Mouse (Mus musculus): ENCODE measurements at regions not wholly inside any gene's neighbourhood (a gene's known extent, or its start where the extent isn't known, plus 50 kb on each side); places are given as distances from the start of the nearest gene placed in this dataset.

- DNase-seq (ENCODE audit: low spot score): no peak
These were observed 216.2 kb downstream of the Setd4 start for GRCm38 (mm10) chr16:93387578-93388116.

- no peak for DNase-seq (ENCODE audit: low spot score)
These were observed 219.8 kb downstream of the Setd4 start for GRCm38 (mm10) chr16:93384039-93384537.

DNA sequence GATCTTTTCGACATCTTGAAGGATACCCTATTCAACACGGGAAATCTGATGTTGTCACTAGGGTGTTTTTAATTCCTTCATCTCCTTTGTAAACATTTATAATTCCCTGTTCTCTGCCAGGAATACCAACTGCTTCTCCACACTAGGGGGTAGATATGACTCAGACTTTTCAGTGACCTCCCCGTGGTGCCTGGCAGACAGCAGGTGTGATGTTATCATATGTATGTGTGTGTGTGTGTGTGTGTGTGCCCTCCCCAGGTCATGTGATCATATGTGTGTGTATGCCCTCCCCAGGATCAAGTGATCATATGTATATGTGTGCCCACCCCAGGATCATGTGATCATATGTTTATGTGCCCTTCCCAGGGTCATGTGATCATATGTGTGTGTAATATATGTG, 220.9 kb downstream of the Setd4 start:
- no peak for DNase-seq (ENCODE audit: low spot score)

GRCm38 (mm10) chr16:93380717-93381671, 222.9 kb downstream of the Setd4 start:
- no peak for DNase-seq (ENCODE audit: low spot score)

DNA sequence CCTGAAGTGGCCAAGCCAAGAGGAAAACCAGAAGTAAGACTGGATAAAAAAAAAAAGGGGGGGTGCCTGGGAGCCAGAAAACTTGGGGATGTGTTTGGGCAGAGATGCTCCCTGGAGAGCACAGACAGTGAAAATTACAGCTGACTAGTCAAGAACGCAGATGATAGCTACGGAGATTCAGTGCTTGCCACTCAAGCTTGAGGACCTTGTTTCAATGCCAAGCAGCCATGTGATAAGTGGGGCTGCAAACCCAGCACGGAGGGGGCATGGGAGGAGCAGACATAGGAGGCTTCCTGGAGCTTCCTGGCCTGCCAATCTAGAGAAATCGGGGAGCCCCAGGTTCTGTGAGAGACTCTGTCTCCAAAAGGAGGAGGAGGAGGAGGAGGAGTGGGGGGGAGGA, 223.7 kb downstream of the Setd4 start:
- DNase-seq (ENCODE audit: low spot score): no peak

DNA sequence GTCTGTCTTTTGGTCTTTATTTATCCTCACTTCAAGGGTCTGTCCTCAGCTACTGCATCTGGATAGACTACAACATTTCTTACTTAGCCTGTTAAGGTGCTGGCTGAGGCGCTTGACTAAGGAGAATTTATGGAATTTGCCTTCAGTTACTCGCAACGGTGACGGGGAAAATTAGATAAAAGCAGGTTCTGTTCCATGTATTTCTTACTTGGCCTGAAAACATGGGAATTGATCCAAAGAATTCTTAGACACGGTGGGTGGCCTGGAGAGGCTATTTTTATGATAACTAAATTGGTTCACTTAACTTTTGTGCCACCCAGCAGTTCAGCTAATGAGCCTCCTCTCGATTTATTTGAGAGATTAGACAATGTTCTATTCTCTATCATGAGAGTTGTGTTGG, 224.3 kb downstream of the Setd4 start:
- no peak for DNase-seq (ENCODE audit: low spot score)

DNA sequence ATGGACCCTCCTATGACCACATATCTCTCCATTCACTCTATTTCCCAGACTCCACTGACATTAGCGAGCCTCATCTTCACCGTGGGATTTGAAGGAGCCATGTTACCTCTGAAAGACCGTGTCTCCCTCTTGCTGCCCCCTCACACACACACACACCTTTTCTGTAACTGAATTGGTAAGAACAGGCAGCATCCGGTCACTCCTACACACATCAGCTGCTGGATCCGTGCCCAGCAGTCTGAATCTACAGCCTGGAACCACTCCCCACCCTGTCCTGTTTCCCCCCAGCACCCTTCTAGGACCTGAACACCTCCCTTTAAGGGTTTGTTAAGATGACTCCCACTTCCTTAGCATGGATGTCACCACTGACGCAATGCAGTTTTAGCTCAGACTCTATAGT, 229.2 kb downstream of the Setd4 start:
- DNase-seq (ENCODE audit: low spot score): no peak

GRCm38 (mm10) chr16:93369766-93370146, 234.1 kb downstream of the Setd4 start:
- DNase-seq (ENCODE audit: low spot score): no peak

DNA sequence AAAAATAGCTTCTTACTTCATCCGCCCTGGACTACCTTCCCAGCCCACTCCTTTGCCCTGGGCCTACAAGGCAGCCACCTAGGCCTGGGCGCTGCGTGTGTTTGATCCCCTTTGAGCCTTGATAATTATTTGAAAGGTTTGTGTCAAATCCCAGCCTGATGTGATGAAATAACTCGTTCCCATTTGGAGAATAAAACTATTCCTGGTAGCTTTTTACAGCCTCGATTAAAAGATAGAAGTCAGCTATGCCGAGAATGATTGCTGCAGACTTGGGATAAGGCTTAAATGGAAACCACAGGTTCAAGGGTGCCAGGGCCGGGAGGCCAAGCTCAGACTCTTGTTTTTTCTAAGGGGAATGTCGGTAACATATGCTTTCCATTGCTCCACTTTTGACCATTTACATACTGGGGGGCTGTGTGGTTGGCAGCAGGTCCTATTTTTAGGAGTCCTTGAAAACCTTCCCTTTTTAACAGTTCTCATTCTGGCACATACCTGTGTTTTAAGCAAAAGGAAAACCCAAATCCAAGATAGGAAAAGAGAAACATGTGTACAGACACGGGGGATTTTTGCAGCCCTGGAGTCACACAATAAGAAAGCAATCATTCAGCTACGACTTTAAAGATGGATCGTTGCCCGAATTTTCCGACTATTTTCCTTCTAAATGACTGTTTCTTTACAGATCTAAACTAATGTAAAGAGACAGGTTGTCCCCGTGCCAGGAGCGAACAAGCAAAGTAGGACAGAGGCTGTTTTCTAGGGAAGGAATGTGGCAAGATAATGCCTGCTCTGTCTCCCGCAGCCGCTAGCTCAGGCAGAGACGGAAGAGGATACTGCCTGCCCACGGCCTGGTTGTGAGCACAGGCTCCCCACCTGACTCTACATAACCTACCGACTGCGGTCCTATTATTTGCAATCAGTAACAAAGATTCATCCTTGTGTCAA, 234.8 kb downstream of the Setd4 start:
- no peak for DNase-seq (ENCODE audit: low spot score)

DNA sequence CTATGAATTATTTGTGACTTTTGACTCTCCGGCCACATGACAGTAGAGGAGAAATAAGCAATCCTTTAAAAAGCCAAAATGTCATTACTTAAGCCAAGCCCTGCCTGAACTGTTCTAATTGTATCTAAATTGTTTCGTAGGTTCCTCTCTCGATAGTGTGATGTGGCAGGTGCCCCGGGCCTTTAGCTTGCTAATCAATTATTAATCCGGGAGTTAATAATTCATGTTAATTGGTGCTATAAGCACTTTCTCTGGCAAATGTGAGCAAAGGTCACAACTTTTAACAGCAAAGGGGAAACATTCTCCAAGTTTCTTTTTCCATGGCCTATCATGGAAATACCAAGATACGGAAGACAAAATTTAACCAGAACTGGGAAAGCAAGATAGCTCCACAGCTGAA, 235.9 kb downstream of the Setd4 start:
- no peak for DNase-seq (ENCODE audit: low spot score)

GRCm38 (mm10) chr16:93367246-93367805, 236.5 kb downstream of the Setd4 start:
- no peak for DNase-seq (ENCODE audit: low spot score)

GRCm38 (mm10) chr16:93366383-93366941, 237.4 kb downstream of the Setd4 start:
- DNase-seq (ENCODE audit: low spot score): no peak

DNA sequence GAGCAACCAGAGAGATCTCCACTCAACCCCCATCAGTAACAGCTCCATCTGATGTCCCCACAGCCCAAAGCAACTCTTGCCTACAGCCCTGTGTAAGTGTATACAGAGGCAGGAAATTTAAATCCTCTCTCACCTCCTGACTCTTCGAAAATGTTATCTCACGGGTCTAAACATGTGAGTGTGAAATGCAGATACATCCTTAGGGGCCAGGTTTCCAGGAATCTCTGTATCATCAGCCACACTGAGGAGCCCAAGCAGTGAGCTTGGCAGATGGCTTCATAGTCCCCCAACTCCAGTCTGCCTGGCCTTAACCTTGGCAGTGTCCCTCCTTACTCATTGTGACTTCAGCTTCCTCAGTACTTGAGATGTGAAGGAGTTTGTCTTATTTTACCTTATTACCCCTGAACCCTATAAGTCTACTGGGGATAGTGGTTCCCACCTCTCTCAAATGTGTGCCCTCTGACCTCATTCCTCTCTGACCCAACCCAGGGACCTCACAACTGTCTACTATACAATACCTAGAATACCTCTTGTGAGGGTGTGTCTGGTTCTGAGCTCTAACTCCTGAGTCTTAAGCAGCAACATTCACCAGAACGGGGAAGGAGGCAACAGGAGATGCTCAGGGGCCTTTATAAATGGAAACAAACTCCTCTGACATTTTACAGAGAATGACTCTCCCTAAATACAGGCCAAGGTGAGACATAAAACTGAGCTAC, 238.5 kb downstream of the Setd4 start:
- DNase-seq (ENCODE audit: low spot score): no peak

DNA sequence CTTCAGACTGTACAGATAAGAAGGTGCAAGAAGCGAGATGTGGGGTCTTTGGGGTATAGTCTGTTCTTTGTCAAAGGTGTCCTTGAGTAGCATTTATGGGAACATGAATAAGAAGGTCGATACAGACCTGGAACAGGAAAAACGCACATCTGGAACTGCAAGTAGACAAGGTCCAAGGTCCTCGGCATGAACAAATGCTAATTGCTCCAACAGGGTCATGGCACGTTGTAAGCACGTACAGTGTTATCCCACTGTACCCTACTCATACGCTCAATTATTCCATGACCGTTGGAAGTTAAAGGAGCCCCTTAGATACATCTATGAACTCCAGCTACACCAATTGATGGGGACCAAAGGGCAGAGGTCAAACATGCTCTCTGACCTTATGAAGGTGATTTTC, 244.1 kb downstream of the Setd4 start:
- no peak for DNase-seq (ENCODE audit: low spot score)

- no peak for DNase-seq (ENCODE audit: low spot score)
These were observed 245.2 kb downstream of the Setd4 start for GRCm38 (mm10) chr16:93358613-93359012.

GRCm38 (mm10) chr16:93358166-93358565, 245.7 kb downstream of the Setd4 start:
- DNase-seq (ENCODE audit: low spot score): no peak

DNA sequence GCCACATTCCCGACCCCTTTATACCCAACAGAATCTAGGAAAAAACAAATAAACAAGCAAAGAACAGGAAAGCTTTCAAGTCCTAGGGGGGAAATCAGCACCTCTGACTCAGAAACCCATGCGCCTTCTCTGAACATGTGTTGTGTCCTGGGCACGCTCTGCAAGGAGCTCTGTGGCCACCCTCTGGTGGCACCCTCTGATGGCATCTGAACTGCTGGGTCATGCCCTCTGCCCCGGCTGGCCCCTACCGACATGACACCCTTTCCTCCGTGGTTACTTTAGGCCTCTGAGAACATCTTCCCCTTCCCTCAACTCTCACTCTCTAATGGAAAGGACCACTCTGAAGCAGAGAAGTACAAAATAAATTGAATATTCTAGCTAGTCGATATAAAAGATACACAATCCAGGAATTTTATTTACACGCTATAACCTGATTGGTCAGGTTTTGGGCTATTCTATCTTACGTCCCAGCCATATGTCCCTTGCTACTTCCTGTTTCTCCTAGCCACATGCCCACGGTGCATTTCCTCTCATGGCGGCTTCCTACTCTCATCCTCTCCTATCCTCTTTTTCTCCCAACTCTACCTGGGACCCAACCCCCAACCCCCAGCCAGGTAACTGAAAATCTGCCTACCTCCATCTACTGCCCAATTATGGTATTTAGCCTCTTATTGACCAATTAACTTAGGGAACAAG, 248.5 kb downstream of the Setd4 start:
- no peak for DNase-seq (ENCODE audit: low spot score)

DNA sequence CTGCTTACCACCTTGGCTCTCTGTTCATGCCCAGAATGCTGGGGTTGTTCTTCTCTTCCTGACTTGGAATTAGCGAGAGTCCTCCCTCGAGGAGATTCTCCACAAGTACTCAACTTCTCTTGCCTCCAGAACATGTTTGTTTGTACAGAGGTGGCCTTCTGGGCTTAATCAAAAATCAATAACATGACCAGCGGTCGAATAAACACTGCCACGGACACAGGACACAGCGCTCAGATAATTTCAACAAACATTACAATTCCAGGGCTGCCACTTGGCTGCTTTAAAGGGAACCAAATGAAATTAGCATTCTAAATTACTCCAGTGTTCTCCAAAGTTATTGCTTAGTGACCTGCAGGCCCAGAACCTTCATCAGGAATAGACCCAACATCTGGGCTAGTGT, 249.9 kb downstream of the Setd4 start:
- DNase-seq (ENCODE audit: low spot score): no peak

DNA sequence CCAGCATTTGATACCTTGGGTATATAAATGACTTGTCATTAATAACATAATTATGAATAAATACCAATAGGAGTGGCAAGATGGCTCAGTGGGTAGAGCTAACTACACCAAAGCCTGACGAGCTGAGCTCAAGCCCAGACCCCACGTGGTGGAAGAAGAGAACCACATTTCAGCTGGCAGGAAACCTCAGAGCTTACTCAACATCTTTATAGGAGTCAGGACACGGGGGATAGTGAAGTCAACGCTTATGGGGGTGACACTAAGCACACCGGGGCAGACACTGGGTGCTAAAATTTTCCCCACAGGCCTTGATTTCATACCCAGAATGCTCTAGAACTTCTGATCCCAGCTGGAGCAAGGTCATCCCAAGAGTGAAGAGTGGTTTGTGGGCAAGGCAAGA, 259.3 kb downstream of the Setd4 start:
- peak; percentile 9 for DNase-seq (ENCODE audit: low spot score)

GRCm38 (mm10) chr16:93342701-93343100, 261.2 kb downstream of the Setd4 start:
- no peak for DNase-seq (ENCODE audit: low spot score)
